Mouse (Mus musculus): ENCODE results near the gene Uba52. TPM values are rescaled to one million over a fixed set of nuclear protein-coding genes. Genes with fewer than 3 reads are reported as not detected.
A peak's percentile ranks its signal among the peaks of the same experiment; 100 is the strongest.

Uba52 gene
- polyA plus RNA-seq, 1 experiment from 2014 or later: 836 TPM

GRCm38 (mm10) chr8:70469938-70470337, 40.7 kb downstream of the Uba52 start:
- H3K36me3 ChIP-seq (ENCODE audit: insufficient read depth, low read length): no peaks in the 10 kb centered on the region
- no peak overlapping the region for H3K9ac ChIP-seq (replicated peaks; ENCODE audit: low read depth)
- ATAC-seq (no peak), DNase-seq (ENCODE audit: low spot score) (no peak)
- H3K27me3 ChIP-seq (replicated peaks; ENCODE audit: insufficient read depth, low read length): no peaks in the 10 kb centered on the region
- 60% methylated on average over 2 of the region's 2 CpGs for WGBS
- H3K4me1 ChIP-seq (ENCODE audit: insufficient read depth, low read depth, low read length): peaks cover 18% of the 10 kb centered on the region; the same call in 1 of the 2 replicates
- no peak overlapping the region for H3K4me2 ChIP-seq (replicated peaks; ENCODE audit: low read depth, low read length)
- no peak overlapping the region for H3K4me3 ChIP-seq (ENCODE audit: low read depth, low read length)
- TF ChIP-seq CTCF (IDR thresholded peaks at IDR 0.05) (no peak), EP300 (IDR thresholded peaks at IDR 0.05) (no peak)
- no peaks in the 10 kb centered on the region for H3K9me3 ChIP-seq (ENCODE audit: low read length)
- H3K27ac ChIP-seq (ENCODE audit: low read length): no peak overlapping the region

GRCm38 (mm10) chr8:70469295-70469916, 41.2 kb downstream of the Uba52 start:
- H3K9me3 ChIP-seq (ENCODE audit: low read length): no peaks in the 10 kb centered on the region
- WGBS: 24% methylated on average over 10 of the region's 10 CpGs
- H3K27ac ChIP-seq (ENCODE audit: low read length): peak overlapping the region; percentile 62; the same call in 1 of the 2 replicates
- no peak overlapping the region for H3K9ac ChIP-seq (replicated peaks; ENCODE audit: low read depth)
- no peaks in the 10 kb centered on the region for H3K36me3 ChIP-seq (ENCODE audit: insufficient read depth, low read length)
- H3K4me1 ChIP-seq (ENCODE audit: insufficient read depth, low read depth, low read length): peaks cover 18% of the 10 kb centered on the region; the same call in 1 of the 2 replicates
- H3K4me3 ChIP-seq (ENCODE audit: low read depth, low read length): no peak overlapping the region
- DNase-seq (ENCODE audit: low spot score) (no peak), ATAC-seq (peak; percentile 63)
- H3K4me2 ChIP-seq (replicated peaks; ENCODE audit: low read depth, low read length): no peak overlapping the region
- no peak for TF ChIP-seq CTCF (IDR thresholded peaks at IDR 0.05)
- TF ChIP-seq EP300 (IDR thresholded peaks at IDR 0.05): no peak
- H3K27me3 ChIP-seq (replicated peaks; ENCODE audit: insufficient read depth, low read length): no peaks in the 10 kb centered on the region

GRCm38 (mm10) chr8:70468733-70469132, 41.9 kb downstream of the Uba52 start:
- Histone ChIP-seq H3K9ac (replicated peaks; ENCODE audit: low read depth) (no peak overlapping the region), H3K27ac (ENCODE audit: low read length) (no peak overlapping the region), H3K27me3 (replicated peaks; ENCODE audit: insufficient read depth, low read length) (no peaks in the 10 kb centered on the region), H3K4me3 (ENCODE audit: low read depth, low read length) (no peak overlapping the region), H3K4me2 (replicated peaks; ENCODE audit: low read depth, low read length) (no peak overlapping the region), H3K9me3 (ENCODE audit: low read length) (no peaks in the 10 kb centered on the region), H3K4me1 (ENCODE audit: insufficient read depth, low read depth, low read length) (peaks cover 18% of the 10 kb centered on the region; the same call in 1 of the 2 replicates), H3K36me3 (ENCODE audit: insufficient read depth, low read length) (no peaks in the 10 kb centered on the region)
- peak; percentile 84 for DNase-seq (ENCODE audit: low spot score)
- WGBS: 59% methylated on average over 4 of the region's 4 CpGs
- peak; percentile 90 for ATAC-seq
- no peak for TF ChIP-seq CTCF (IDR thresholded peaks at IDR 0.05)
- TF ChIP-seq EP300 (IDR thresholded peaks at IDR 0.05): no peak

GRCm38 (mm10) chr8:70467907-70468306, 42.7 kb downstream of the Uba52 start:
- TF ChIP-seq EP300 (IDR thresholded peaks at IDR 0.05) (no peak), CTCF (IDR thresholded peaks at IDR 0.05) (no peak)
- Histone ChIP-seq H3K4me1 (ENCODE audit: insufficient read depth, low read depth, low read length) (peaks cover 18% of the 10 kb centered on the region; the same call in 1 of the 2 replicates), H3K27me3 (replicated peaks; ENCODE audit: insufficient read depth, low read length) (no peaks in the 10 kb centered on the region), H3K27ac (ENCODE audit: low read length) (no peak overlapping the region), H3K4me3 (ENCODE audit: low read depth, low read length) (no peak overlapping the region), H3K4me2 (replicated peaks; ENCODE audit: low read depth, low read length) (no peak overlapping the region), H3K9ac (replicated peaks; ENCODE audit: low read depth) (no peak overlapping the region), H3K9me3 (ENCODE audit: low read length) (no peaks in the 10 kb centered on the region), H3K36me3 (ENCODE audit: insufficient read depth, low read length) (no peaks in the 10 kb centered on the region)
- WGBS: 16% methylated on average over 1 of the region's 1 CpGs
- ATAC-seq (no peak), DNase-seq (ENCODE audit: low spot score) (no peak)

- DNase-seq (ENCODE audit: low spot score) (no peak), ATAC-seq (no peak)
Observed at GRCm38 (mm10) chr8:70467229-70467725, 43.3 kb downstream of the Uba52 start.

GRCm38 (mm10) chr8:70466771-70467170, 43.8 kb downstream of the Uba52 start:
- ATAC-seq (no peak), DNase-seq (ENCODE audit: low spot score) (no peak)
- H3K9me3 ChIP-seq (ENCODE audit: low read length): no peaks in the 10 kb centered on the region
- H3K4me3 ChIP-seq (ENCODE audit: low read depth, low read length): no peak overlapping the region
- no peaks in the 10 kb centered on the region for H3K36me3 ChIP-seq (ENCODE audit: insufficient read depth, low read length)
- WGBS: 34% methylated on average over 11 of the region's 11 CpGs
- H3K27ac ChIP-seq (ENCODE audit: low read length): no peak overlapping the region
- H3K27me3 ChIP-seq (replicated peaks; ENCODE audit: insufficient read depth, low read length): no peaks in the 10 kb centered on the region
- no peak overlapping the region for H3K4me2 ChIP-seq (replicated peaks; ENCODE audit: low read depth, low read length)
- H3K4me1 ChIP-seq (ENCODE audit: insufficient read depth, low read depth, low read length): peaks cover 18% of the 10 kb centered on the region; the same call in 1 of the 2 replicates
- TF ChIP-seq EP300 (IDR thresholded peaks at IDR 0.05) (no peak), CTCF (IDR thresholded peaks at IDR 0.05) (no peak)
- H3K9ac ChIP-seq (replicated peaks; ENCODE audit: low read depth): no peak overlapping the region

More at GRCm38 (mm10) chr8:70467229-70467725, 43.3 kb downstream of the Uba52 start:
- Histone ChIP-seq H3K36me3 (ENCODE audit: insufficient read depth, low read length) (no peaks in the 10 kb centered on the region), H3K27ac (ENCODE audit: low read length) (no peak overlapping the region), H3K27me3 (replicated peaks; ENCODE audit: insufficient read depth, low read length) (no peaks in the 10 kb centered on the region), H3K9ac (replicated peaks; ENCODE audit: low read depth) (no peak overlapping the region), H3K4me3 (ENCODE audit: low read depth, low read length) (no peak overlapping the region), H3K9me3 (ENCODE audit: low read length) (no peaks in the 10 kb centered on the region), H3K4me2 (replicated peaks; ENCODE audit: low read depth, low read length) (no peak overlapping the region), H3K4me1 (ENCODE audit: insufficient read depth, low read depth, low read length) (peaks cover 18% of the 10 kb centered on the region; the same call in 1 of the 2 replicates)
- 69% methylated on average over 5 of the region's 5 CpGs for WGBS
- TF ChIP-seq CTCF (IDR thresholded peaks at IDR 0.05) (no peak), EP300 (IDR thresholded peaks at IDR 0.05) (no peak)
